Mouse (Mus musculus): ENCODE data around the gene Proser2. TPM values are rescaled to one million over a fixed set of nuclear protein-coding genes. Genes with fewer than 3 reads are reported as not detected.
A peak's percentile ranks its signal among the peaks of the same experiment; 100 is the strongest.

Gene Proser2
- polyA plus RNA-seq, 1 experiment from 2014 or later = 17.7 TPM

DNA sequence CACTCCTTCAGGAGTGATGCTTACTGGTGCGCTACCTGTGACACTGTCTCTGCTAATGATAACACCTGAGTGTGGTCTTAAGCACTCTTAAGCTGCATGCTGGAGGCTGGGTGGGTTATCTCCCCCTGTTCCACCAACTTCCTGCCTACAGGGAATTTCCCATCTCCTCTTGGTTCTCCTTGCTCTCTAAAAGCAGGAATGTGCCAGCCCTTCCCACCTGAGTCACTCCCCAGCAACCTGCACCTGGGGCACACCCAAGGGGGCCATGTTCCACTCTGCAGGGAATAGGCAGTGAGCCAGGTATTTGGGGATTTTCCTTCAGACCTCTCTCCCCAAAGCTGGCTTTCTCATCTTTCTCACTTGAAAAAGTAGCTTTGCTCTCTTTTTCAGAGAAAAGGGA lies 50.0 kb downstream of the Proser2 start:
- no peak for ATAC-seq (ENCODE audit: insufficient number of reproducible peaks, insufficient read depth, low FRiP score, low read depth)
- H3K4me3 ChIP-seq (ENCODE audit: low read depth, low read length) = no peak overlapping the region
- H3K27ac ChIP-seq (ENCODE audit: low read length) = no peak overlapping the region
- H3K9me3 ChIP-seq (ENCODE audit: control insufficient read depth, low read depth, low read length) = no peaks in the 10 kb centered on the region
- no peak overlapping the region for H3K9ac ChIP-seq (replicated peaks; ENCODE audit: low read depth, low read length)
- 87% methylated on average over 1 of the region's 1 CpGs for WGBS
- H3K4me1 ChIP-seq (ENCODE audit: control insufficient read depth, insufficient read depth, low read length) = 0 out of 2 replicates have a peak, but pooled peaks cover 6% of the 10 kb centered on the region
- H3K27me3 ChIP-seq (ENCODE audit: control insufficient read depth, insufficient read depth, low read length) = no peaks in the 10 kb centered on the region
- H3K4me2 ChIP-seq (replicated peaks; ENCODE audit: low read depth, low read length) = no peak overlapping the region
- H3K36me3 ChIP-seq (ENCODE audit: control insufficient read depth, insufficient read depth, low read length) = no peaks in the 10 kb centered on the region

DNA sequence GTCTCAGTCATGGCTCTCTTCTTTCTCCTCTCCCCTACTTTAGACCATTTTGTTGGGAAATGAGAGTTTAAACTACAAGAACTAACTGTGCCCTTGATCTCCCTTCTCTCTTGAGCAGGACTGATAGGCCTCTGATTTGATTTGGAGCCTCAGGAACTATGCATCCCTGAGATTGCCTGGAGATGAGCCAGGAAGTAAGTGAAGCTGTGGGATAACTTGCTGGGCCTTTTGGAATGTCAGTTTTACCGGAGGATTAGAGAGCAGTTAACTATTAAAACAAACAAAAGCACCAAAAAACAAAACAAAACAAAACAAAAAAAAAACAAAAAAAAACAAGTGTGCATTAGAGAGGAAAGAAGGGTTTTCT lies 54.5 kb downstream of the Proser2 start:
- Histone ChIP-seq H3K27me3 (ENCODE audit: control insufficient read depth, insufficient read depth, low read length) (no peaks in the 10 kb centered on the region), H3K9ac (replicated peaks; ENCODE audit: low read depth, low read length) (no peak overlapping the region), H3K9me3 (ENCODE audit: control insufficient read depth, low read depth, low read length) (no peaks in the 10 kb centered on the region), H3K4me3 (ENCODE audit: low read depth, low read length) (no peak overlapping the region), H3K4me2 (replicated peaks; ENCODE audit: low read depth, low read length) (no peak overlapping the region), H3K27ac (ENCODE audit: low read length) (no peak overlapping the region), H3K4me1 (ENCODE audit: control insufficient read depth, insufficient read depth, low read length) (peaks cover 20% of the 10 kb centered on the region; the same call in 1 of the 2 replicates), H3K36me3 (ENCODE audit: control insufficient read depth, insufficient read depth, low read length) (no peaks in the 10 kb centered on the region)
- 26% methylated on average over 1 of the region's 1 CpGs for WGBS
- no peak for ATAC-seq (ENCODE audit: insufficient number of reproducible peaks, insufficient read depth, low FRiP score, low read depth)

DNA sequence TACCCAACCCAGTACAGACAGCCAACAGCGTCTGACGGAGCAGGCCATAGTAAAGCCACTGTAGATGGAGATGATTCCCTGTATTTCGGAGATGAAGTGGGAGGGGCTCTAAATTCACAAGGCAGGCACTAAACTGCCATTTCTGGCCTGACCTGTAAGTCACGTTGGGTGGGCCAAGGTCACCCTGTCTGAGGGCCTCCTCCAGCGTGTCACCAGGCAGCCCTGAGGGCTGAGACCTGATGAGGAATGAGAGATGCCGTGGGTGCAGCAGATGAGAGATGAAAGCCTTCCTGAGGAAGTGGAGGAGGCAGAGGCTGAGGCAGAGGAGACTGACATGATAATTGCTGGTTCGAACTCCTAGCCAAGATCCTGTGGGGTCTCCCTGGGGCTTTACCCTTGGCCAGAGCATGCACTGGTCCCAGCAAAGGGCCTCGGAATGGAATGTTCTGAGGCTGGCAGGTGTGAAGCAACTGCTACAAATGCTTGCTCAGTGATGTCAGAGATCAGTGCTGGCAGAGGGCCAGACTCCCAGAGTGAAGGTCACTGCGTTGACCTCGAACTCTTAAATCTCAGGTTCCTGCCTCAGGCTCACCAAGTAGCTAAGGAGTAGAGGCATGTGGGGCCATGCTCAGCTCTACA lies 55.0 kb downstream of the Proser2 start:
- no peak overlapping the region for H3K4me2 ChIP-seq (replicated peaks; ENCODE audit: low read depth, low read length)
- no peaks in the 10 kb centered on the region for H3K36me3 ChIP-seq (ENCODE audit: control insufficient read depth, insufficient read depth, low read length)
- H3K9me3 ChIP-seq (ENCODE audit: control insufficient read depth, low read depth, low read length) = no peaks in the 10 kb centered on the region
- H3K4me3 ChIP-seq (ENCODE audit: low read depth, low read length) = no peak overlapping the region
- H3K4me1 ChIP-seq (ENCODE audit: control insufficient read depth, insufficient read depth, low read length) = peaks cover 20% of the 10 kb centered on the region; the same call in 1 of the 2 replicates
- no peak for ATAC-seq (ENCODE audit: insufficient number of reproducible peaks, insufficient read depth, low FRiP score, low read depth)
- 48% methylated on average over 10 of the region's 10 CpGs for WGBS
- no peak overlapping the region for H3K27ac ChIP-seq (ENCODE audit: low read length)
- no peaks in the 10 kb centered on the region for H3K27me3 ChIP-seq (ENCODE audit: control insufficient read depth, insufficient read depth, low read length)
- no peak overlapping the region for H3K9ac ChIP-seq (replicated peaks; ENCODE audit: low read depth, low read length)

DNA sequence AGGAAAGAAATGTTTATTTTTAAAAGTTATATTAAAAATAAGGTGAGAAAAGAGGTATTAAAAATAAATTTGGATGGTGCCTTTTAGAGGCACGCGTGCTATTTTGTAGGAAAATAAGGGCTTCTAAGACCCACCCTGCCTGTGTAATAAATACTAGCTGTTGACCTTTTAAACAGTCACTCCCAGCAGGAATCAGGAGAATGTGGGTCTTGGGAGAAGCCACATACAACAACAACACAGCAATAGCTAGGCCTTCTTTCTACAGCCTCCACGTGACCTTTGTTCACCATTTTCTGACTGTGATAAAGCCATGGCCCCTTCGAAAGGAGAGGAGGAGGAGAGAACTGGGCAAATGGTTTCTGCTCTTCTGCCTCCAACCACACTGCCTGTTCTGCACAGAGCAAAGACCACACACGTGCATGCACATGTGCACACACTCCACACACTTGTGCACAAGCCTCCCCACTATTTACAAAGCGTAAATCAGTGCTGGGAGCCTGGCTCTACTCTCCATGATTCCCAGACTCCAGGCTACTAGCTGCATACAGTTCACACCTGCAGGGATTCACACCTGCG lies 57.2 kb downstream of the Proser2 start:
- no peak overlapping the region for H3K4me2 ChIP-seq (replicated peaks; ENCODE audit: low read depth, low read length)
- no peaks in the 10 kb centered on the region for H3K27me3 ChIP-seq (ENCODE audit: control insufficient read depth, insufficient read depth, low read length)
- no peak overlapping the region for H3K4me3 ChIP-seq (ENCODE audit: low read depth, low read length)
- ATAC-seq (ENCODE audit: insufficient number of reproducible peaks, insufficient read depth, low FRiP score, low read depth) = no peak
- H3K27ac ChIP-seq (ENCODE audit: low read length) = no peak overlapping the region
- no peak overlapping the region for H3K9ac ChIP-seq (replicated peaks; ENCODE audit: low read depth, low read length)
- no peaks in the 10 kb centered on the region for H3K9me3 ChIP-seq (ENCODE audit: control insufficient read depth, low read depth, low read length)
- 58% methylated on average over 7 of the region's 7 CpGs for WGBS
- peaks cover 20% of the 10 kb centered on the region; the same call in 1 of the 2 replicates for H3K4me1 ChIP-seq (ENCODE audit: control insufficient read depth, insufficient read depth, low read length)
- H3K36me3 ChIP-seq (ENCODE audit: control insufficient read depth, insufficient read depth, low read length) = no peaks in the 10 kb centered on the region

DNA sequence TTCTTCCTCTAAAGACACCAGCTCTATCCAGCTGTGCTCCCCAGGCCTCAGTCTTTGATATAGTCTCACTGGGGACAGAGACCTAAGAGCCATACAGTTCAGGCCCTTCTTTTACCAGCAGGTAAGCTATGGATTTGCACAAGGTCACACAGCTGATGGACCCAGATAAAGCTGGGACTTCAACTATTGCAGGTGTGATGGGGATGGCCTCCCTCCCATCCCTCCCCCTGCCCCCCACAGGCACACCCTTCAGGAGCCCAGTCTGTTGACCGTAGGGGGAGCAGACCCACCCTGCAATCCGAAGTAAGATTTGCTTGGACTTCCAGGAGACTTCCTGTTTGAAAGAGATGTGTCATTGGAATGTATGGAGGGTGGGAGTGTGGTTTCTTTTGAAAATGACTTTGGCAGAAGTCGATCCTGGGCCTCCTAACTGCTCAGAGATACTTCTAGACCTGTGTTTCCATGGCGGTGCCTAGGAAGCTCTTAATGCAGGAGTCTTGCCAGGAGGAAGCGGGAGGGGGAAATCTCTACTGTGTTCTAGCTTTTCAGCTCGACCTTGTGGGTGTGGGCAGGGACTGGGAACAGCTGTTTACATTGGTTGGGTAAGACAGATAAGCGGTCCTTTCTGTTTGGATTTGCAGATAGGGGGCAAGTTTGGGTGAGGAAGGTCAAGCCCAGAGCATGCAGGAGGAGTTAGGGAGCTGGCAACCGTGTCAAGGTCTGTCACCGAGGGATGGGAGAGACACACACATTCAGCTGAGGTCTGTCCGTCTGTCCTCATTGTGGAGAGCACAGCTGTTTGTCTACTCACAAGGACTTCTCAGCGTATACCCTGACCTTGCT lies 58.2 kb downstream of the Proser2 start:
- Histone ChIP-seq H3K27me3 (ENCODE audit: control insufficient read depth, insufficient read depth, low read length) (no peaks in the 10 kb centered on the region), H3K9me3 (ENCODE audit: control insufficient read depth, low read depth, low read length) (no peaks in the 10 kb centered on the region), H3K36me3 (ENCODE audit: control insufficient read depth, insufficient read depth, low read length) (no peaks in the 10 kb centered on the region), H3K4me3 (ENCODE audit: low read depth, low read length) (no peak overlapping the region), H3K27ac (ENCODE audit: low read length) (peak overlapping the region; percentile 59), H3K4me1 (ENCODE audit: control insufficient read depth, insufficient read depth, low read length) (peaks cover 20% of the 10 kb centered on the region; the same call in 1 of the 2 replicates), H3K4me2 (replicated peaks; ENCODE audit: low read depth, low read length) (no peak overlapping the region), H3K9ac (replicated peaks; ENCODE audit: low read depth, low read length) (no peak overlapping the region)
- peak; percentile 78 for ATAC-seq (ENCODE audit: insufficient number of reproducible peaks, insufficient read depth, low FRiP score, low read depth)
- 21% methylated on average over 11 of the region's 11 CpGs for WGBS

DNA sequence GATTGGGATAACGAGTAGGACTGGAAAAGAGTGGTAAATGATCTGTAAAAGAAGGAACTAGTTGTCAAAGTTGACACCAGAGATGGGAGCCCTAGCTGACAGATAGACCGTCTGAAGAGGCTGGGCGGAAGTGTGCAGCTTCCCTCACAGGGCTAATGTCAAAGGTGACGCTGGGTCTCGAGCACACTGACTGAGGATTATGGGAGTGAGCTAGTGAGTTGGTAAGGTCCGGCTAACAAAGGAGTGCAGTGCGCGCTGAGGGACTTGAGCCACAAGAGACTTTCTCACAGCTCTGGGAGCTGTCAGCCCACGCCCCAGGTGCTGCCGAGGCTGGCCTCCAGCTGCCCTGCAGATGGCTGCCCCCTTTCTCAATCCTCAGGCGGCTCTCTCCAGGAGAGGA lies 59.1 kb downstream of the Proser2 start:
- no peak overlapping the region for H3K4me2 ChIP-seq (replicated peaks; ENCODE audit: low read depth, low read length)
- no peaks in the 10 kb centered on the region for H3K9me3 ChIP-seq (ENCODE audit: control insufficient read depth, low read depth, low read length)
- ATAC-seq (ENCODE audit: insufficient number of reproducible peaks, insufficient read depth, low FRiP score, low read depth) = no peak
- H3K27ac ChIP-seq (ENCODE audit: low read length) = peak overlapping the region; percentile 59; the same call in 1 of the 2 replicates
- H3K36me3 ChIP-seq (ENCODE audit: control insufficient read depth, insufficient read depth, low read length) = no peaks in the 10 kb centered on the region
- no peak overlapping the region for H3K4me3 ChIP-seq (ENCODE audit: low read depth, low read length)
- no peaks in the 10 kb centered on the region for H3K27me3 ChIP-seq (ENCODE audit: control insufficient read depth, insufficient read depth, low read length)
- H3K9ac ChIP-seq (replicated peaks; ENCODE audit: low read depth, low read length) = no peak overlapping the region
- peaks cover 20% of the 10 kb centered on the region; the same call in 1 of the 2 replicates for H3K4me1 ChIP-seq (ENCODE audit: control insufficient read depth, insufficient read depth, low read length)
- 32% methylated on average over 11 of the region's 11 CpGs for WGBS

DNA sequence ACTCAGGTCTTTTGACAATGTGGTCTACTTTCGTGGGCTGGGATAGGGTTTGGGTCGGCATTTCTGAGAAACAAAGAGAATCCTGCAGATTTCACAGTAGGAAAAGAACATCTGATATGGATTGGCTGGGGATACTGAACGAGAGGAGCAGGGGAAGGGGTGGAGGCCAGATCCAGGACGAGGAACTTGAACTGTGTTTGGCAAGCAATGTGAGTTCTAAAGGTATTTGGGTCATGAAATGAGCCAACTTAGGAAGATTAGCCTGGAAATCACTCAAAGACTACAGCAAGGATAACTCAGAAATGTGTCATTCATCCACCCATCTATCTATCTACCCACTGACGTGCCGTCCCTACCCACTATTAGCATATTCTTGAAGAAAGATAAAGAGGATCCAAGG lies 62.7 kb downstream of the Proser2 start:
- peaks cover 11% of the 10 kb centered on the region; the same call in 1 of the 2 replicates for H3K4me1 ChIP-seq (ENCODE audit: control insufficient read depth, insufficient read depth, low read length)
- no peak for ATAC-seq (ENCODE audit: insufficient number of reproducible peaks, insufficient read depth, low FRiP score, low read depth)
- no peaks in the 10 kb centered on the region for H3K27me3 ChIP-seq (ENCODE audit: control insufficient read depth, insufficient read depth, low read length)
- H3K4me3 ChIP-seq (ENCODE audit: low read depth, low read length) = no peak overlapping the region
- no peaks in the 10 kb centered on the region for H3K36me3 ChIP-seq (ENCODE audit: control insufficient read depth, insufficient read depth, low read length)
- no peak overlapping the region for H3K4me2 ChIP-seq (replicated peaks; ENCODE audit: low read depth, low read length)
- no peak overlapping the region for H3K9ac ChIP-seq (replicated peaks; ENCODE audit: low read depth, low read length)
- no peaks in the 10 kb centered on the region for H3K9me3 ChIP-seq (ENCODE audit: control insufficient read depth, low read depth, low read length)
- 92% methylated on average over 6 of the region's 6 CpGs for WGBS
- H3K27ac ChIP-seq (ENCODE audit: low read length) = no peak overlapping the region

DNA sequence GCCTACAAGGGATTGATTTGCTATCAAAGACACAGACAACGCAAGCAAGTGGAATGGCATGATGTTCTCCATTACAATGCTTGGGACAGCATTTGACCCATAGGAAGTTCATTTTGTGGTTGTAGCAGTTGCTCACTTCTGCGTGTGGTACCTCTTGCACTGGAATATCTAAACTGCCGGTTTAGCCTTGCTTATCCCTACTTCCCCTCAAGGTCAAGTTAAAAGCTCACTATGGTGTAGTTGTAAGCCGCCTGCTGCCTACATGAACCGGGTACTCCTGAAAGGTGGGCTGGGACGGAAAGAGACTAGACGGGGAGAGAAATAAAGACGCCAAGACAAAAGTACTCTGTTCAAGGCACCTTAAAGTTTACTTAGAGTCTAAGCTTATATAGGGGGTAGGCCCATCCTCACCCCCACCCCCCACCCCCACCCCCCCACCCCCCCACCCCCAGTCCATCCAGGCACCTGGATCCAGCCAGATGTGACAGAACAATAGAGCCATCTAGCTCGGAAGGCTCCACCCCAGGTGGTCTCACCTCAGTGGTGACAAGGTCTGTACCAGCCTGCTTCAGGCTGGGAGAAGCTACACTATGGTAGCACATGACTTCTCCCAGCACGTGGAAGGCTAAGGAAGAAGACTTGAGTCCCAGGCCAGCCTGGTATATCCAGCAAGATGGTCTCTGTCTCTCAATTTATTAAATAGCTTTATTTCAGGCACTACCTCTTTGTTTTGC lies 69.8 kb downstream of the Proser2 start:
- no peak for ATAC-seq (ENCODE audit: insufficient number of reproducible peaks, insufficient read depth, low FRiP score, low read depth)

More for the DNA sequence above, 69.8 kb downstream of the Proser2 start:
- 72% methylated on average over 10 of the region's 10 CpGs for WGBS
- Histone ChIP-seq H3K4me1 (ENCODE audit: control insufficient read depth, insufficient read depth, low read length) (no peaks in the 10 kb centered on the region), H3K27me3 (ENCODE audit: control insufficient read depth, insufficient read depth, low read length) (no peaks in the 10 kb centered on the region), H3K4me3 (ENCODE audit: low read depth, low read length) (no peak overlapping the region), H3K4me2 (replicated peaks; ENCODE audit: low read depth, low read length) (no peak overlapping the region), H3K9ac (replicated peaks; ENCODE audit: low read depth, low read length) (no peak overlapping the region), H3K36me3 (ENCODE audit: control insufficient read depth, insufficient read depth, low read length) (peaks cover 12% of the 10 kb centered on the region; the same call in 1 of the 2 replicates), H3K27ac (ENCODE audit: low read length) (no peak overlapping the region), H3K9me3 (ENCODE audit: control insufficient read depth, low read depth, low read length) (no peaks in the 10 kb centered on the region)

Measured in stomach, embryonic 14.5 days (tissue).